Mouse (Mus musculus): Measurements from ENCODE around the gene Gm48552. TPM values are rescaled to one million over a fixed set of nuclear protein-coding genes. Genes with fewer than 3 reads are reported as not detected.
A peak's percentile ranks its signal among the peaks of the same experiment; 100 is the strongest.

Gene Gm48552
- total and polyA plus RNA-seq, 3 experiments = 0.88 to 1.2 TPM; not detected in 1

GRCm38 (mm10) chr10:81402227-81402765, 13.5 kb downstream of the Gm48552 start:
- Histone ChIP-seq H3K4me1 (ENCODE audit: control insufficient read depth, insufficient read depth, low read length) (peaks cover 22% of the 10 kb centered on the region), H3K27me3 (ENCODE audit: control insufficient read depth, insufficient read depth, low read length) (no peaks in the 10 kb centered on the region), H3K79me2 (replicated peaks; ENCODE audit: control insufficient read depth, insufficient read depth, low read length) (no peaks in the 10 kb centered on the region), H3K27ac (peak overlapping the region; percentile 83), H3K9ac (ENCODE audit: low read depth, low read length) (no peak overlapping the region), H3K4me3 (no peak overlapping the region), H3K36me3 (ENCODE audit: control insufficient read depth, insufficient read depth, low read length) (no peaks in the 10 kb centered on the region; the same call in none of the 2 replicates)
- intact Hi-C loops (cut with DNase I) = no loop called here
- no peak for DNase-seq
- TF ChIP-seq CTCF (IDR thresholded peaks at IDR 0.05) (no peak), EP300 (IDR thresholded peaks at IDR 0.05; ENCODE audit: insufficient read depth, low read depth, low read length) (no peak), POLR2A (IDR thresholded peaks at IDR 0.05; ENCODE audit: insufficient read depth, low read depth, low read length) (no peak)
- WGBS = 27% methylated on average over 7 of the region's 7 CpGs

- peaks cover 8% of the 10 kb centered on the region for H3K36me3 ChIP-seq (ENCODE audit: control insufficient read depth, insufficient read depth, low read length)
- peaks cover 30% of the 10 kb centered on the region for H3K4me1 ChIP-seq (ENCODE audit: control insufficient read depth, insufficient read depth, low read length)
These were observed 14.7 kb downstream of the Gm48552 start for GRCm38 (mm10) chr10:81403511-81403910.

GRCm38 (mm10) chr10:81404082-81404481, 15.3 kb downstream of the Gm48552 start:
- H3K27ac ChIP-seq = peak overlapping the region; percentile 68; the same call in 1 of the 2 replicates

More at GRCm38 (mm10) chr10:81403511-81403910, 14.7 kb downstream of the Gm48552 start:
- Histone ChIP-seq H3K27ac (peak overlapping the region; percentile 17), H3K9ac (ENCODE audit: low read depth, low read length) (no peak overlapping the region), H3K4me3 (no peak overlapping the region), H3K27me3 (ENCODE audit: control insufficient read depth, insufficient read depth, low read length) (no peaks in the 10 kb centered on the region), H3K79me2 (replicated peaks; ENCODE audit: control insufficient read depth, insufficient read depth, low read length) (no peaks in the 10 kb centered on the region)
- 83% methylated on average over 10 of the region's 10 CpGs for WGBS
- DNase-seq = no peak
- intact Hi-C loops (cut with DNase I) = no loop called here
- no peak for TF ChIP-seq EP300 (IDR thresholded peaks at IDR 0.05; ENCODE audit: insufficient read depth, low read depth, low read length)
- TF ChIP-seq CTCF (IDR thresholded peaks at IDR 0.05) = no peak
- no peak for TF ChIP-seq POLR2A (IDR thresholded peaks at IDR 0.05; ENCODE audit: insufficient read depth, low read depth, low read length)

GRCm38 (mm10) chr10:81404720-81405119, 15.9 kb downstream of the Gm48552 start:
- TF ChIP-seq POLR2A (IDR thresholded peaks at IDR 0.05; ENCODE audit: insufficient read depth, low read depth, low read length) (no peak), CTCF (IDR thresholded peaks at IDR 0.05) (no peak), EP300 (IDR thresholded peaks at IDR 0.05; ENCODE audit: insufficient read depth, low read depth, low read length) (0 out of 2 replicates have a peak, but pooled peaks have one; percentile 20)
- 42% methylated on average over 18 of the region's 18 CpGs for WGBS
- no peaks in the 10 kb centered on the region for H3K79me2 ChIP-seq (replicated peaks; ENCODE audit: control insufficient read depth, insufficient read depth, low read length)
- peaks cover 11% of the 10 kb centered on the region for H3K36me3 ChIP-seq (ENCODE audit: control insufficient read depth, insufficient read depth, low read length)
- no peaks in the 10 kb centered on the region for H3K27me3 ChIP-seq (ENCODE audit: control insufficient read depth, insufficient read depth, low read length)
- H3K4me1 ChIP-seq (ENCODE audit: control insufficient read depth, insufficient read depth, low read length) = peaks cover 36% of the 10 kb centered on the region
- DNase-seq = peak in 1 of 2 experiments; percentile 71
- peak overlapping the region; percentile 68 for H3K27ac ChIP-seq
- no peak overlapping the region for H3K4me3 ChIP-seq
- peak overlapping the region; percentile 10; the same call in 1 of the 2 replicates for H3K9ac ChIP-seq (ENCODE audit: low read depth, low read length)
- intact Hi-C loops (cut with DNase I) = loop anchor here (2.0 to 5.0 kb wide), 2 partner anchors 14 to 38 kb away; no protein-coding TSS in a partner anchor

More at GRCm38 (mm10) chr10:81404082-81404481, 15.3 kb downstream of the Gm48552 start:
- no peak for TF ChIP-seq POLR2A (IDR thresholded peaks at IDR 0.05; ENCODE audit: insufficient read depth, low read depth, low read length)
- TF ChIP-seq EP300 (IDR thresholded peaks at IDR 0.05; ENCODE audit: insufficient read depth, low read depth, low read length) = no peak
- no peak for TF ChIP-seq CTCF (IDR thresholded peaks at IDR 0.05)
- H3K4me1 ChIP-seq (ENCODE audit: control insufficient read depth, insufficient read depth, low read length) = peaks cover 33% of the 10 kb centered on the region
- no peak overlapping the region for H3K9ac ChIP-seq (ENCODE audit: low read depth, low read length)
- H3K4me3 ChIP-seq = no peak overlapping the region
- intact Hi-C loops (cut with DNase I) = loop anchor here (2.0 kb wide), 1 partner anchor 13 kb away; no protein-coding TSS in a partner anchor
- H3K79me2 ChIP-seq (replicated peaks; ENCODE audit: control insufficient read depth, insufficient read depth, low read length) = no peaks in the 10 kb centered on the region
- DNase-seq = no peak
- H3K36me3 ChIP-seq (ENCODE audit: control insufficient read depth, insufficient read depth, low read length) = peaks cover 9% of the 10 kb centered on the region
- H3K27me3 ChIP-seq (ENCODE audit: control insufficient read depth, insufficient read depth, low read length) = no peaks in the 10 kb centered on the region
- 51% methylated on average over 9 of the region's 9 CpGs for WGBS

GRCm38 (mm10) chr10:81405588-81406201, 16.9 kb downstream of the Gm48552 start:
- H3K36me3 ChIP-seq (ENCODE audit: control insufficient read depth, insufficient read depth, low read length) = peaks cover 11% of the 10 kb centered on the region
- no peak overlapping the region for H3K4me3 ChIP-seq
- TF ChIP-seq EP300 (IDR thresholded peaks at IDR 0.05; ENCODE audit: insufficient read depth, low read depth, low read length) = 0 out of 2 replicates have a peak, but pooled peaks have one; percentile 33
- peak; percentile 88 for TF ChIP-seq CTCF (IDR thresholded peaks at IDR 0.05)
- TF ChIP-seq POLR2A (IDR thresholded peaks at IDR 0.05; ENCODE audit: insufficient read depth, low read depth, low read length) = no peak
- H3K9ac ChIP-seq (ENCODE audit: low read depth, low read length) = no peak overlapping the region
- 53% methylated on average over 13 of the region's 13 CpGs for WGBS
- H3K4me1 ChIP-seq (ENCODE audit: control insufficient read depth, insufficient read depth, low read length) = peaks cover 45% of the 10 kb centered on the region
- H3K79me2 ChIP-seq (replicated peaks; ENCODE audit: control insufficient read depth, insufficient read depth, low read length) = no peaks in the 10 kb centered on the region
- peak; percentile 64 to 73 for DNase-seq
- H3K27me3 ChIP-seq (ENCODE audit: control insufficient read depth, insufficient read depth, low read length) = no peaks in the 10 kb centered on the region
- H3K27ac ChIP-seq = peak overlapping the region; percentile 91
- intact Hi-C loops (cut with DNase I) = loop anchor here (2.0 to 5.0 kb wide), 2 partner anchors 15 to 37 kb away; no protein-coding TSS in a partner anchor

All from heart, adult 2 months (tissue).